Mouse (Mus musculus): Measurements from ENCODE around the gene Cryl1.
A peak's percentile ranks its signal among the peaks of the same experiment; 100 is the strongest.

Gene Cryl1

DNA sequence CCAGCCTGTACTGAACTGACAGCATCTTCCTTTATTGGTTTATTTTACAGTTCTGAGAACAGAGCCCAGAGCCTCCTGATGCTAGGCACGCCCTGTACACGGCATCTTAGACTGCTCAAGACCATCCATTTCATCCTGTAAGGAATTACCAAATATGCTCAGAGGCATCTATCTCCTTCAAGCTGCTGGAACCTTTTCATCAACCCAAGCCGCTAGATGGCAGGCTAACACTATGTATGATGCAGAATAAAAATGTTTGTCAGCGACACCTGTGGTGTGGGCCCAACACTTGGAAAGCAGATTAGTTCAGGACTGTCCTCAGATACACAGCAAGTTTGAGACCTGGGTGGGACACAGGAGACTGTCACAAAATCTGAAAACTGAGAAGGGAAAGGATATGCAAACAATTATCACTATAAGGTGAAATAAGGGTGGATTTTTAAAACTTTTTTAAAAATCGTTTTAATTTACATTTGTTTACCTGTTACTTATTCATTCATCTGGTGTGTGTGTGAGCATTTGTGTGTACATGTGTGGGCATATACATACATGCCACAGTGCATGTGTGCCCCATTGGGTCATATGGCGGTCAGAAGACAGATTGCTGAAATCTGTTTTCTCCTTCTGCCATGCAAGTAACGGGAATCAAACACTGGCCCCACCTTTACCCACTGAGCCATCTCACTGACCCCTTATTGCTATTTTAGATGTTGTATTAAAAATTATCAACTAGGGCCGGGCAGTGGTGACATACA is 25.8 kb downstream of the Cryl1 start:
- DNase-seq (ENCODE audit: low spot score) = peak; percentile 70

DNA sequence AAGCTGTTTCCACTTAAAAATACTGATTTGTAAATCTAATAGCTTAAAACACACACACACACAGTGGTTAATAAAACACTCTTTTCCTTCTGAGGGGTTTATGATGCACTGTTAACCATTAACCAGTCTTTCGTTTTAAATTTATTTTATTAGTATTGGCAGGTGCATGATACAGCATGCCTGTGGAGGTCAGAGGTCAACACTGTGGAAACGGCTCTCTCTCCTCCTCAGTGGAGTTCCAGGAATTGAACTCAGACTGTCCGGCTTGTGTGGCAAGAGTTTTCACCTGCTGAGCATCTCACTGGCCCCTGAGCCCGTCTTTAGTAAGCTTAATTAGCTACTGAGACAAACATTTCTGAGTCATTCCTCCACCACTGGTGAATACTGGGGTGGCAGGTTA is 31.0 kb downstream of the Cryl1 start:
- DNase-seq (ENCODE audit: low spot score) = no peak

DNA sequence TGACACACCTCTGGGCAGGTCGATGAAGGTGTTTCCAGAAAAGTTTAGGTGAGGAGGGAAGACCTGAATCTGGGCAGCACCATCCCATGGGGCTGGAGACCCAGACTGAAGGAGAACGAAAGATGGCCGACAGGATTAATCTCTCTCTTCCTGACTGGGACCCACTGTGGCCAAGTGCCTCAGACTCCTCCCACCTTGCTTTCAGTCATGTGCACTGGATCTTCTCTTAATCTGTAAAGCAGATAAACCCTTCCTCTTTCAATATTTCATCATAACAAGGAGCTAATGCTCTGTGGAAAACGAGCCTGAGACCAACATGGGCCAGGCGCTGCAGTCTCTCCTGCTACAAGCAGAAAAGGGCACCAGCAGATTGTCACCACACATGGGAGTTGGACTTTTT is 31.6 kb downstream of the Cryl1 start:
- no peak for DNase-seq (ENCODE audit: low spot score)

DNA sequence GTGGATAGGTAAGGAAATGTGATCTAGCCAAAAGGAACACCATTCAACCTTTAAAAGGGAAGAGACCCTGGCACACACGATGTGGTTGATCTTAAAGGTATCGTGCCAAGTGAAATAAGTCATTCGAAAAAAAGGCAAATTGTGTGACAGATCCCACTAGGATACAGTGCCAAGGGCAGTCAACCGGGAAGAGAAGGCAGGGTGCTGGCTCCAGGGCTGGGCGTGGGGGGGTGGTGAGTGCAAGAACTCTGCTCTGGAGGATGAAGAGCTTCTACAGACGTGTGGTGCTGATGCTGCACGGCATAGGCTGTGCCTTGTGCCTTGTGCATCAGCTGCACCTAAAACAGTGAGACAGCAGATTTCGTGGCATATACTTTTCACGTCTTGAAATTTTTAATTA is 33.0 kb downstream of the Cryl1 start:
- no peak for DNase-seq (ENCODE audit: low spot score)

DNA sequence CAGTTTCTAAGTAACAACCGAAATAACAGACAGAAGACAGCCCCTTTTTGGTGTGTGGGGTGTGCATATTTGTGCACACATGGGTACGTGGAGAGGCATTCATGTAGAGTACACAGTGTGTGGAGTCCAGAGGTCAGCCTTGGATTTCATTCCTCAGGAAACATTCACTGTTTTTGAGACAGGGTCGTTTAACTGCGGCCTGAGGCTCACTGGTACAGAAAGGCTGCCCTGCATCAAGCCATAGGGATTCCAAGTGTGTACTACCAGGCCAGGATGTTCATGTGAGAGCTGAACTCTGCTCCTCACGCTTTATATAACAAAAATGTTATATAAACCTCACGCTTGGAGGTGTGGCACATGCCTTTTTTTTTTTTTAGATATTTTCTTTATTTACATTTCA is 34.5 kb downstream of the Cryl1 start:
- DNase-seq (ENCODE audit: low spot score) = no peak

DNA sequence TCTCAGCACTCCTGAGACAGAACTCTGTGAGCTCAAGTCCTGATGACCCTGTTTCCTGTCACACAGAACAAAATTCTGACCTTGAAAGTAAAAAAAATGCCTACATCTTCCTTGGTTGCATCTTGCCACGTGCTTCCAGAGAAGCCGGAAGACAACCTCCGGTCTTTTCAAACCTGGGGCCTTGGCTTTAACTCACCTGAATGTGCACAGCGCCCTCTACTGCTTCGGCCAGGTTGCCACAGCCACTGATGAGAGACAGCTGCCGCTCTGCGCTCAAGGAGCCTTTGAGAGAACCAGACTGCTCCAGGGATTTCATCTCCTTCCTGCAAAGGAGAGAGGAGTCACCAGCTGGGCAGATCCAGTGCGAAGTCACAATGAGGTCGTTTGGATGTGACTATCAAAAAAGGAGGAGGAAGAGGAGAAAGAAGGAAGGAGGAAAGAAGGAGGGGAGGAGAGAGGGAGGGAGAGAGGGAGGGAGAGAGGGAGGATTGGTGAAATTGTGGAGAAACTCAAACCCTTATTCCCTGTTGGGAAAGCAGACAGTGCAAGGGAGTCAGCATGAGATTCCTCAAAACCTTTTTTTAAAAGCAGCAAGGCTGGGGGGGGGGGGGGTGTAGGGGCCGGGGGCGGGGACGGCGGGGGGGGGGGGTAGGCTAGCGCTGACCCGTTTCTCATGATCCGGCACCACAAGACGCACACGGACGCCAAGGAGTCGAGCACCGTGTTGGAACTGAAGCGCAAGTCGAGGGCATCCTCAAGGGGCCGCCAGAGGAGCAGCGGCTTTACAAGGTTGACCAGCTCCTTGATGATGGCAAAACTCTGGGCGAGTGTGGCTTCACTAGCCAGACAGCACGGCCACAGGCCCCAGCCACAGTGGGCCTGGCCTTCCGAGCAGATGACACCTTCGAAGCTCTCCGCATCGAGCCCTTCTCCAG is 35.3 kb downstream of the Cryl1 start:
- DNase-seq (ENCODE audit: low spot score) = peak; percentile 63

DNA sequence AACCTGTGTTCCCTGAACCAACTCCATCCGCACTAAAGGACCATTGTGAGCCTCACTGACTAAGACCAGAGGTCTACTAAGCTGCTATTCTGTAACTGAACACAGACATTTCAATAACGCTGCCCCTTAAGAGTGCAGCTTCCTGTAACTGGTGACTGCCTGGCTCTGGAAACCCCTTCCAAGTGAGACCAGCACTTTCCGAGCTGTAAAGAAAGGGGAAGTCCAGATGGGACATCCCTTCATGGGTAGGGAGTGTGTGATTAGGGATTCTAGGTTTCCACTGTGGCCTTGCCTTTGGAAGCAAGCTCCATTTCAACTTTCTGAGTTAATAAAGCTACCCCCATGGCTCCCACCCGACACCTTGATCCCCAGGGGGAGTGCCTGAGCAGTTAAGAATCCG is 41.3 kb downstream of the Cryl1 start:
- no peak for DNase-seq (ENCODE audit: low spot score)

DNA sequence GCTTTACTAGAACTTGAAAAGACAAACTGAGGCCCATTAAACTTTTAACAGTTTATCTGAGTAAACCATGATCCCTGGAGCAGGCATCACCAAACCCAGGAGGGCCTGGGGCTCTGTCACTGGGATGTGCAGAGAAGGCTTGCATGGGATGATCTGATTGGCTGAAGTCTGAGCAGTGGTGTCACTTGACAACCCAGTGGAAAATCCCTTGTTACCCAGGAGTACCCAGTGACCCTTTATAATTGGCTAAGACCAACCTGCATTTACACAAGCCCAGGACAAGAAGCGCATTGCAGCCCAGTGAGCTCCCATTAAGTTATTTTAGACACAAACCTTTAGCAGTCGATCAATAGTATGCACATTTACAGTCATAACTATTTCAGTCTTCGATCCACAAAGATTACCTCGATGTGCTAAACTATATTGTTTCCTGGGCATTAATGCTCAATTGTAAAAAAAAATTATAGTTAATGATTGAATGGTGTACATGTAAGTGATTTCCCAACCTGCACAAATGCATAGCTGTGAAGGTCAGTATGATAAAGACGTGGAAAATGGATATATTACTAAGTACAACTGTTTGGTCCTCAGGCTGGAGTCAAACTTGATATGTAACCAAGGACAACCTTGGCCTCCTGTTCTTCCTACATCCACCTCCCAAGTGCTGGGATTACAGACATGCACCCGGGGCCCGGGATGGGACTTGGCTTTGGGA is 46.7 kb downstream of the Cryl1 start:
- DNase-seq (ENCODE audit: low spot score) = no peak

DNA sequence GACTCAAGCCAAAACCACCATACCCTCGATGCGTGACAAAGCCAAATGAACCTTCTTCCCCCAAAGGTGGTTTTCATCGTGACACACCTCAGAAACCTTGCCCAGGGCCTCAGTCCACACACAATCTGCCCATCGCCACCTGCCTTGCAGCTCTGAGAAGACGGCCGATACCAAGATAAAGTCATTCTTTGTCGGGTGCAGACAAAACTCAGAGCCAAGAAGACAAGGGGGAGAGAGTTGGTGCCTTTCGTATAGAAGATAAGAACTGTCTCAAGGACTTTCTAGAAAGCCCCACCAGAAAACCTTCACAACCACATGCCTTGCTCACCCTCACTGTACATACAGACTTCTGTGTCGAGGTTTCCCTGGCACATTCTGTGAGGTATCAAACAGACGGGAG is 48.4 kb downstream of the Cryl1 start:
- peak; percentile 13 for DNase-seq (ENCODE audit: low spot score)

DNA sequence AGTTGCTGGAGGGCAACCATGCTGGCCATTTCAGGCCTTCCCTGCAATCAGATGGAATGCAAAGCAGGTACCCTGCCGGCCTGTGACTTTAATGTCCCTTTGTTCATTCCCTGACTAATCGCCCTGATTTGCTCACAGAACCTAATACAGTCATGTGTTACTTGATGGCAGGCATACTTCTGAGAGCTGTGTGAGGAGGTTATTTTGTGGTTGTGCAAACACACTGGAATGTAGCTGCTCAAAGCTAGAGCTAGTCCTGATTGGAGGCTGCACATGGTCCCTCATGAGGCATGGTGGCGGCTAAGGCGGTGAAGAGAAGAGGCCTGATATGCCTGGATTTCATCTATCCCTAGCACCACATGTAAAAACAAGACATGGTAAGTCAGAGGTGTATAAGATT is 50.2 kb downstream of the Cryl1 start:
- no peak for DNase-seq (ENCODE audit: low spot score)

DNA sequence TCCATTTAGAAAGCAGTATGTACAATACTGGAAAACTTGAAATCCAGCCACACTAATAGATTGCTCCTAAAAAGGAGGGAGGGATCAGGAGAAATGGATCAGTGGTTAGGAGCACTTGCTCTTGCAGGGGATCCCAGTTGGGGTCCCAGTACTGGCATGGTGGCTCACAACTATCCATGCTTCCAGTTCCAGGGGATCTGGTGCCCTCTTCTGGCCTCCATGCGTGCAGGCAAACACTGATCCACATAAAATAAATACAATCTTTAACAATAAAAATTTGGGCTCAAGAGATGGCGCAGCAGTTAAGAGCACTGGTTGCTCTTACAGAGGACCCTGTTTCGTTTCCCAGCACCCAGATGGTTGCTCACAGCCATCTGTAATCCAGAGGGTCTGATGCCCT is 52.2 kb downstream of the Cryl1 start:
- DNase-seq (ENCODE audit: low spot score) = no peak

DNA sequence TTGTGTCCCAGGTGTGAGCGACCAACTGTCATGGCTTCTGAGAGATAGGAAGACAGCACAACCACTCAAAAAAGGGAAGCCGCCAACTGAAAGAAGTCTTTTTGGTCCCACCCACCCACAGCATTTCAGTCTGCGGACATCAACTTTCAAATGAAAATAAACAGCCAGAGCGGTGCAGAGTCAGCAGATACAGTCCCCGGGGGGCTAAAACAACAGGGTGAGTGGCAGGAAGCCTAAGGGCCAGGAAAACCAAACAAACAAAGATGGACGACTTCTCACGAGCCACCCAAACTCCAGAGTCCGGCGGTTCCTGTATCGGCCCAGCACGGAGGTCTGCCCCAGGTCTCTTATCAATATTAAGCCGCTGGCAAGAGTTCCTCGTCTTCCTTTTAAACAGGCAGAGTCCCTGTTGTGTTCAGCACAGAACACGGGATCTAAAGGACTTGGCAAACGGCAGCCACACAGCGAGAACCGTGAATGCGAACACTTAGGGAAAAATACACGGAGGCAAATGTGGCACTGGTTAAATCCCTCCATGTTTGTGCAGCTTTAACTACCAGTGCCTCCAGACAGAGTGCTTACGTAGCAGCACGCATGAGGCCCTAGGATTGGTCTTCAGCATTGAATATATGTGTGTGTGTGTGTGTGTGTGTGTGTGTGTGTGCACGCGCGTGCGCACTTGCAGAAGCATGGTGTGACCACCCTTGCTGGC is 53.4 kb downstream of the Cryl1 start:
- DNase-seq (ENCODE audit: low spot score) = peak; percentile 15

DNA sequence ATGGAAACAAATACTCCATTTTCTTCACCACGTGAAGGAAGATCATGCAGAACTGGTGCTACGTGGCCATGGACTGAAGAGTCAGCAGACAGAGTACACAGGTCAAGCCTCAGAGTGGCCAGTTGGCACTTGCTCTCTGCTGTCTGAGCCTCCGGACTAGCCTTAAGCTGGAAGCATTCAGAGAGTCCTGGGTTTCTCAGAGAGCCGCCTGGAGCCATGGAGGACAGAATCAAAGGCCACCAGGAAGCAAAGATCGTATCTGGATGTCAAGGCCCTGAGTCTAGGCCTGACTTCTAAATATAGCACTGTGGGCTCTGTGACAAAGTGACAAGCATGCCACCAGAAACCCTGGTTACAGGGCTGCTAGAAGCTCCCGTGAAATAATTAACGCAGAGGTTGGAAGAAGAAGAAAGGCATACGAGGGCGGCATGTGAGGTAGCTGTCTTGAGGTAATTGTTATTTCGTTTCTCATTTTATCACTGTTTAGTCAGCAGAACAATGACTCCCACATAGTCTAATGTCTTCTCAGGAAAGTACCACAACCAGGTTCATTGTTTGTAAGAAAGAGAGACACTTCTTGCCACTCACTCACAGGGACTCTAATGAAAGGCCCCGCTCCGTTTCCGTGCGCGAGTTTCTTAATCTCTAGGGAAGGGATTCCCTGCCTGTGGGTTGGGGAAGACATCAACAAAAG is 55.1 kb downstream of the Cryl1 start:
- no peak for DNase-seq (ENCODE audit: low spot score)

DNA sequence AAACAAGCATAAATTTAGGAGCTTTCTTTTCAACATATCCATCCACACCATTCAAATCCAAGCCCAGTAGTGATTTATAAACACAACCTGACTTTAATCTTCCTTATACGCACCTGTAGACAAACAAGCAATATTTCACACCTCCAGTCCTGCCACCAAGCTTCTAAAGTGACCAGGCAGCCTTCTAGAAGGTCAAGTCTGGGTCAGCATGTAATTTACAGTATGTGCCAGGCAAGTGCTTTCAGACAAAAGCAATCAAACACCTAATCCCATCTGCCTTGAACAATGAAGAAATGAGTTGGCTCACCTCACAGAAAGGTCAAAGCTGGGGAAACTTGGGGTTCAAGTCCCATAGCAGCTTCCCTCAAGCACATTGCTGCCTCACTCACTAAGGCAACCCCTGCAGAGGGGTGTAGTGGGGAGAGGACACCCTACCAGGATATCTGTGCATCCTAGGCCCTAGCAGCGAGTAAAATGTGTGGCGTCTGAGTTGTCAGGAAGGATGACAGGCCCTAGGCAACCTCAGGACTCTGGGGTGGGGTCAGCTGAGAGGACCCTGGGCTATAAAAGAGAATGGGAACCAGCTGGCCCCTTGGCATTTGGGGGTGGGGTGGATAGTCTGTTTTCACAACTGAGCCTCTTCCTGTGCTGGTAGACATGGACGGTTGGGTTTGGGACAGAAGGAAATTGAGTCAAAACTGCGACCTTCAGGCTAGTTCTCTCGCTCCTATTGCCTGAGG is 55.8 kb downstream of the Cryl1 start:
- DNase-seq (ENCODE audit: low spot score) = no peak

DNA sequence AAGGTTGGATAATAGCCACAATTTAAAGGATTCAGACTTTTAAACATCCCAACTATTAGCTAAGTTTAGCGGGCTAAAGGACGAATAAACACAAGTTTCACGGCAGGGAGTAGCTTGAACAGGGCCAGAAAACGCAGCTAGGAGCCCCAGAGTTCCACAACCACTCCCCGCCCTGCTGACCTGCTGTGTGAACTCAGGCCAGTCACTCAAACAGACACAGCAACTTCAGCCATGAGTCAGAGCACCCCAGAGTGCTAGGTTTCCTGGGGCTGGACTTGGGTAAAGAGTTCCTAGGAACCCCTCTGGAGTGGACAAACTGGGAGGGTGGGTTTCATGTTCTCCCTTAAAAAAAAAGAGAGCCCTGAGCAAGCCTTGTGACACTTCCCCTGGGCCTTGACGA is 59.7 kb downstream of the Cryl1 start:
- DNase-seq (ENCODE audit: low spot score) = no peak

DNA sequence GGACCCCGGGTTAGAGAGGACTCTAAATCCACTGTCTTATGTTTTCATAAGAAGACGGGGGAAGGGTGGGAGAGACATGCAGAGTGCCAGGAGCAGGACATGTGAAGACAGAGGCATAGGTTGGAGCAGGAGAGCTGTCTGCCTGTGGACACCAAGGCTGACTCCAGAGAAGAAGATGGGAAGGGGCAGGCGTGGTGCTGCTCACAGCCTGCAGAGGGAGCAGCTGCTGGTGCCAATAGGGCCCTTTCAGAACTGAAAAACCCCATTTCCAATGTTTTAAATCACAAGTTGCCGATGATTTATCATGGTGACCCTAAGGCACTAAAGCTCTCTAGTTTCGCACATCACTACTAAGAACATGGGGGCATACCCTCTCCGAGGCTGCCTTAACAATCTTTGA is 63.5 kb downstream of the Cryl1 start:
- DNase-seq (ENCODE audit: low spot score) = no peak

DNA sequence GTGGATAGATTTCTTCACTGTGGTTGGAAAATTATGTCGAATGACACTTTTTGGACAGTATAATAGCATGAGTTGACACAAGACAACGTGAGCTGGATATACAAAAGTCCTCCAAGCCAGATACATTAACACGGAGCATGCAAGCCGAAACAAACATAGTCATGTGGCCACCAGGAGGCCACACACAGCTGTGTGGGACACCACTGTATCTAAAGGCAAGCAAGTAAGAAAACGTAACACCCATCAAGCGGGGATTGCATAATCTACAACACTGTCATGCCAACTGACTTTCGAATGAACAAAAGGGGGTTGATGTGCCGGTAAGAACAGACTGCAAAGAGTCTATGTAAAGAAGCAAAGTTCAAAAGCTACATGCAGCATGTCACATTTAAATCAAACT is 65.8 kb downstream of the Cryl1 start:
- DNase-seq (ENCODE audit: low spot score) = no peak

DNA sequence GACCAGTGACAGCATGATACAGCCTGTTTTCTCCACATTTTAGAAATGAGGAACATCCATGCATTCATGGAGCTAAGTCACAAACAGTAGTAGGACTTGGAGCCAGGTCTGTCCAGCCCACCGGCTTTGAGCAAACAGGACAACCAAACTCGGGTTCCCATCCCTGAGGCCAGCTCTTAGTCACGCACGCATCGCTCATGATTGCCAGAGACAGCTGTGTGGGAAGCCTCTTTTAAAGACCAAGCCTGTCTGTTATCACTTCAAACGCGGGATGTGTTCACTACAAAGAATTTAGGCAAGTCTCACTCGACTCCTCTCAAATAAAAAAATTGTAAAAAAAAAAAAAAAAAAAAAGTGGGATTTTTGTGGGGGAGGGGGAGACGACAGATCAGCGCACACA is 67.2 kb downstream of the Cryl1 start:
- no peak for DNase-seq (ENCODE audit: low spot score)

DNA sequence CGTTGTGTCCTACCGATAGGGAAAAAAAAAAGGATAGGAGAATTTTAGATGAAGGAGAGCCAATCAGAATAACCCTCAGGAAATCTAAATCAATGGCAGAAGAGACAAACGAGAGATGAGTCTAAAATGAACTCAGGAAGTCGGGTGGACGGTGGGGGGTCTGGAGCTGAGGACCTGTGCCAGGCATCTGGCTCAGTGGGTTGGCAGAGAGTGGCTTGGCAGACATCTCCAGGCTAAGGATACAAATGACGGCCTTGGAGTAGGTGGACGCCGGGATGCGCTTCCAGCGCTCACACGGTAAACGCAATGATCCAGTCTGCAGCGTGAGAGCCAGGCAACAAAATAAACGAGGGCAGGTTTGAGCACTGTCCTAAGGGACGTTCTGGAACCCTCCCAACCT is 68.7 kb downstream of the Cryl1 start:
- no peak for DNase-seq (ENCODE audit: low spot score)

DNA sequence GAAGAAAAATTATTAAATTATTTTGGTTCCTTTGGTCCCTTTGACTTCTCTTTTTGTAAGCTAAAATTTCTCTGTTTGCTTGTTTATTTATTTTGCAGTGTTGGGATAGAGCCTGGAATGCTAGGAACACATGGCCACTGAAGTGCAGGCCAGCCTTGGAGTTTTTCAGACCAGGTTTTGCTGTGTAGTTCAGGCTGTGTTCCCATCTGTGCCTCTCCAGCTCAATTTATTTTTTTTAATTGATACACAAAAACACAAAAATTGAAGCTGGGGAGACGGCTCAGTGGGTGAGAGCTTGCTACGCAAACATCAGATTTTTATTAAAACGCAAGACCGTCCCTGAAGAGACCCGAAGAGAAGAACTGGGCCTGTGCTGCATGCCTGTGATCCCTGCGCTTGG is 71.6 kb downstream of the Cryl1 start:
- no peak for DNase-seq (ENCODE audit: low spot score)

DNA sequence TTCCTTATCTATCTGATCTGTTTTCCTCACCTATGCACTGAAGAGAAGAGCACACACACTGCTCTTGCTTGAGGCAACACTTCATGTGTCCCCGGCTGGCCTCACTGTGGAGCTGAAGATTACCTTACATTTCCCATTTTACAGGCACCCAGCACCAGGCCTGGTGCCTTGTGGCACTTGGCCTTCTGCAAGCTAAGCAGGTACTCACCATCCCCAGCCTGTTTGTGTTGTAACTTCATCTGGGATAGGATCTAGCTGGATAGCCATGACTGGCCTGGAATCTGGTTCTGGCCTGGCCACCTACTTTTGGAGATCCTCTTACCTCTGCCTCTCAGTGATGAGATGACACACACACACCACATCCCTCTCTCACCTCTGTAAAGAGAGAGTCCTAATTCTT is 79.5 kb downstream of the Cryl1 start:
- DNase-seq (ENCODE audit: low spot score) = no peak
